Mouse (Mus musculus): ENCODE data around the gene Lhfpl5.

Lhfpl5 gene

DNA sequence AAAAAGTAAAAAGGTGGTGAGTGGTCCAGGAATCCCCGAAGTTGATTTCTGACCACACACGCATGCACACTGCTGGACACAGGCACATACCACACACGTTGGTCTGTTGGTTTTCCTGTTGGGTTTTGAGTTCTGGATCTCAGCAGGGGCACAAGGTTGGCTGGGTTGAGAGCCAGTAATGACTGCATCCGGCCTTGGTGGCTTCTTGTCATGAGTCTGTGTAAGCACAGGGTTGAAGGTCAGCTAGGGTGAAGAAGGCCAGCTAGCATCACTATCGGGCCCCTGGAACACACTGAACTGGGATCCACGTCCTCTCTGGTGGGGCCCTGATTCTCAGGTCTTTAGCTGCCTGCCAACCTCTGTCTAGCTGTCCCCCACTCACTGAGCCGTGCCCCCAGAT is 2.9 kb upstream of the Lhfpl5 start:
- DNase-seq (ENCODE audit: low spot score in 2 of 2) = no peak

DNA sequence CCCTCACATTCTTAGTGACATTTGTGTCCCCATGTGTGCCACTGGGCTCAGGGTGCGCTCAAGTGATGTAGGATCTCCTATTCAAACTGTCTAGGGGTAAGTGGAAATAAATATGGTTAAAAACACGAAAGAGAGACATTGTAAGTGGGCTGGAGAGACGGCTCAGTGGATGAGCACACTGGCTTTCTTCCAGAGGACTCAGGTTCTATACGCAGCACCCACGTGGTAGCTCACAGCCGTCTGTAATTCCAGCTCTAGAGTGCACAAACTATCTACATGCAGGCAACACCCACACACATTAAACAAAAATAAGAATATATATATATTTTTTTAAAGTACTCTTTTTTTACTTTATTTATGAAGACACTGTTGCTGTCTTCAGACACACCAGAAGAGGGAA is 2.5 kb upstream of the Lhfpl5 start:
- DNase-seq (ENCODE audit: low spot score in 2 of 2) = no peak

DNA sequence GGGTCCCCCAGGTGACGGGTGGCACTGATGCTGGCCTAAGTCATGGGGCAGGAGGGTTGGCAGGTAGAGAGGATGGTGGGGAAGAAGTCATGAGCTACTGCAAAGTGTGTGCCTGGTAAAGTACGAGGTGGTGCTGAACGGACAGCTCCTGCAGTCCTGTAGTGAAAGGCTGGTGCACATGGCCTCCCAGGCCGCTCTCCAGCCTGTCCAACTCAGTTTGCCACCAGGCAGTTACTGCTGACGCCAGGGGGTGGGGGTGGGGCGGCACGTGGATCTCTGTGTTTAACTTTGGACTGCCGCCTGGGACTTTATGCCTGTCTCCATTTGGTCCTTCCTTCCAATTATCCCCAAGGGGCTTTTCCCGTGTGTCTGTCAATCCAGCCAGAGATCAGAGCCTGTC is 5.0 kb downstream of the Lhfpl5 start:
- DNase-seq (ENCODE audit: low spot score in 2 of 2) = peak in 1 of 2 experiments; percentile 26

DNA sequence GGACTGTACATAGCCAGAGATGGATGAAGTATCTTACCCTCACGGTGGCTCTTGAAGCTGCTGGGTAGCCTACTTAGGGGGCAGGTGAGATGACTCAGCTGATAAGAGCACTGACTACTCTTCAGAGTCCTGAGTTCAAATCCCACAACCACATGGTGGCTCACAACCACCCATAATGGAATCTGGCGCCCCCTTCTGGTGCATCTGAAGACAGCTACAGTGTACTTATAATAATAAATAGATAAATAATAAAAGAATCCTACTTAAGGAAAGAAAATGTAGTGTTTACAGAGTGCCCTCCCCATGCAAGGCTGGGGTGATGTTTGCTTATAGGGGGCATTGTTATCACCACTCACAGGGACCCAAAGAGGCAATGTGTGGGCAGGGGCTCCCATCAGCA is 5.6 kb downstream of the Lhfpl5 start:
- no peak for DNase-seq (ENCODE audit: low spot score in 2 of 2)

DNA sequence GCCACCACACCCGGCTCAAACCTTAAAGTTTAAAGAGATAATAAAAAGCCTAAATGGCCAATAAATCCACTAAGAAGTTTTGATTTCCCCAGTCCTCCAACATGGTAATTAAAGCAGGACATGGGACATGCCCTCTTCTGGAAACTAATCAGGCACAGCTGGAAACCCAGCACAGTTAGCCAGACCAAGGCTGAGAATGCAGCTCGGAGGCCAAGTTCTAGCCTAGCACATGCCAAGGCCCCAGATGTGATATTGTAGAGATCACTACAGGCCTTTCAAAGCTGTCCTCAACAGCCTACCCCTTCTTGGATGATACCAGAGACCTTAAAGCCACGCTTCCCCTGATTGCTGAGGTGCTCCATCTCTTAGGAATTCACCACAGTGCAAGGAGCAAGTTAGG is 11.1 kb downstream of the Lhfpl5 start:
- no peak for DNase-seq (ENCODE audit: low spot score in 2 of 2)

DNA sequence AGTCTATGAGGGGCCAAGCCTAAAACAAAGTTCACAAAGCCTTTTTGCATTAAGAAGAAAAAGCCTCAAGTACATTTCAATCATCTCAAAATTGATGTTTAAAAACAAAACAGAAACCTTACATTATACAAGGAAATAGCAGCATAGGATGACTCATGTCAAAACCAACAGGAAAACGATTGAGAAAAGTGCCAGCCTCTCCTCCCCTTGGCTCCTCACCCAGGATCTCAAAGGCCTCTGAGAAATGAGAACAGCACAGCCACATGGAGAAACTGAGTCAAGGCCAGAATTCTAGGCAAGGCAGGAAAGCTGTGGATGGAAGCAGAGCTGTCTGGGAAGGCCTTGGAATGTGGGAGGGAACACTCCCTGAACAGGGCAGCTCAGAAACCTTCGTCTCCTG is 13.2 kb downstream of the Lhfpl5 start:
- DNase-seq (ENCODE audit: low spot score in 2 of 2) = no peak

DNA sequence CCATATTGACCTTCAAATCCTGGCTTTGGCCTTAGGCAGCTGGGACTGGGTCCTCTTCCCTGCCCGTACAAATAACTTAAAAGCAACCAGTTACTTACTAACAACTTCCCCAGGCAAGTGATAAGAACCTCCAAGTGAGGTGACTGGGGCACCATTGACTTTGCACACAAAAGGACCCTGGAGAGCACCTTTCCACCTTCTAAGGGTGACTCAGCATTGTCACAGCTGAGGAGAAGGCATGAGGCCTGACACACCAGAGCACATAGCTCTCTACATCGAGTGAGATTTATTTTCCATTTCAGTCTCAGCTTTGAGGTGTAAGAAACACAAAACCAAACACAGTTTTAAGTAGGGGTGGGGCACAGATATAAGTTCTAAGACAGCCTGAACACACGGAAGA is 15.2 kb downstream of the Lhfpl5 start:
- DNase-seq (ENCODE audit: low spot score in 2 of 2) = no peak

DNA sequence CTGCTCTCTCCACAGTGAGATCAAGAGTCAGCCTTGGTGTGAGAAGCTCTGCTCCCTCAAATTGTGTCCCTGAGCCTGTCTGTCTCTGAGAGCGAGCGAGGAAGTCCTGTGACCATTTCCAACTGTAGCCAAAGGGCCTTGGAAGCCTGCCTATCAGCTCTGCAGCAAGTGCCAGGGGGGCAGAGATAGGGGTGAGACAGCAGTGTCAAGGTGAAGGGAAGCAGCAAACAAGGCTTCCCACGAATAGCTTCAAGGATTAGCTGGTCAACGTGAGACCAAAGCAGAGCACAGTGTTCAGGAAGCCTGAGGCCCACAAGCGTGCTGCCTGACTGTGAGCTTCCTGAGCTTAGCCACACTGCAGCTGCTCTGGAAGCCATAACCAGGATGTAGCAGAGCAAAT is 16.0 kb downstream of the Lhfpl5 start:
- no peak for DNase-seq (ENCODE audit: low spot score in 2 of 2)

DNA sequence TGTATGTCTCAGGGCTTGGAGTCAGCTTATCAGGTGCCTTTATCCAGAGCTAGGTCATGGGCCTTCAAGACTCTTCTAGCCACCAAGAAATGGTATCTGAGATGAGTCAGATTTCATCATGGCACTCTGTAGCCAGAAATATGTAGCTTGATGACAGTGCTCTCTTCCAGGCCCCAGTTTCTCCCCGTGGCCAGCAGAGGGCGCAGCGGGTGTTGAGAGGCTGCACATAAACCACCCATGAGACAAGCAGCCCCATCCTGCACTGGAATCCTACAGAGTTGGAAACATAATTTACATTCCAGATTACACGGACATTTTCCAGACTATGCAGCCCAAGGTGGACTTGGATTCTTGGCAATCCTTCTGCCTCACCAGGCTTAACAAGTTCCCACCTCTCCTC is 17.6 kb downstream of the Lhfpl5 start:
- peak; percentile 52 to 78 for DNase-seq (ENCODE audit: low spot score in 2 of 2)

DNA sequence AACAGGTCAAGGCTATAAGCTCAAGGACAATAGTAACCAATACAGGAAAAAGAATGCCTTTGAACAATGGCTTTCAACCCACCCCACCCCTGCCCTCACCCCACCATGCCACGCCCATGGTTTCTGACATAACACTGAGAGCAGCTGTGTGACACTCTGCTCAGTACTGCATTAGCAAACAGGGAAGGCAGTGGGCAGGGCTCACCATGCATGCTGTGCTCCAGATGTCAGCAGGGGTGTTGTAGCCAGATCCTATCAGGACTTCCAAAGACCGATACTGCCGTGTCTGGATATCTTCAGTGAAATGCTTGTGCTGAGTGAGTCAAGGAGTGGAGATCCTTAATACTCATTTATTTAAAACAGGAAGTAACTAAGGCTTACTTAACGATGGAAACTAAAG is 18.5 kb downstream of the Lhfpl5 start:
- DNase-seq (ENCODE audit: low spot score in 2 of 2) = no peak

DNA sequence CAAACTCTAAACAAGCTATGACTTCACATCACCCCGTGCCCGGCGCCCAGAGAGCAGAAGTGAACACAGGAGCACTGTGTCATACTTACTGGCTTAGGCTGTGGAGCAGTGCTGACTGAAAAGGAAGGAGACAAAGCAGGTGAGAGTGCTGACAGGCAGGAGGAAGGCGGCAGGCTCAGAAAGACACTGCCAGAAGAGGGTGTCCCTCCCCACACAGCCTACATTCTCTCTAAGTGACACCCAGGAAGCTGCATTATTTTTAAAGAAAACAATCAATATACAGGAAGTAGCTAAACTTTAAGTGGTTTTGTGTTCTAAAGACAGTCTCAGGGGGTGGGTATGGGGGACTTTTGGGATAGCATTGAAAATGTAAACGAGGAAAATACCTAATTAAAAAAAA is 25.3 kb downstream of the Lhfpl5 start:
- no peak for DNase-seq (ENCODE audit: low spot score in 2 of 2)

DNA sequence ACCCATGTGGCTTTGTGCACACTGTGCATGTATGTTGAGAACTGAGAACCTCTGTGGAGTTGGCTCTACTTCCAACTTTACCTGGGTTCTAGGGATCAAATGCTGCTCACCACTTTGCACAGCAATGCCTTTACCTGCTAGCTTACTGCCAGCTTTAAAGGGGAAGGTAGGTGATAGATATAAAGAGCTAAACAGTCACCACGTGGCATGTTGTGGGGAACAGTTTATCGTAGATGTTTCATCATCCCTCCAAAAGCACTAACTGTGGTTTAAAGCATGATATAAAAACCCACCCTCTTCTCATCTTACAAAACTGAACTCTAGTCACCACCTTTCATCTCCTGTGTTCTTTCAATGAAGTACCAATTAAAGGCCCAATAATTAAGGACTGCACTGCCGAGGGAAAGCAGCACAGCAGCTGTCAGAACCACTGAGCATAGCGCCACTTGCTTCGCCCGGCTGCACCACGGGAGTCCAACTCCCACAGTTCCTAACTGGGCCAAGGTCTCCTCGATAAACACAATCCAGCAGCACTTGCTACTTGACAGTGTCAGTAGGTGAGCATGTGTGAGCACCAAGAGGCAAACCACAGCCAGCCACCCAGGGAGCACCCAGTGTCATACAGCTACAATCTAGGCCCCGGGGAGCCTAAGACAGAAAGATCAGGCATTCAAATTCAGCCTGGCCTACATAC is 26.3 kb downstream of the Lhfpl5 start:
- no peak for DNase-seq (ENCODE audit: low spot score in 2 of 2)

DNA sequence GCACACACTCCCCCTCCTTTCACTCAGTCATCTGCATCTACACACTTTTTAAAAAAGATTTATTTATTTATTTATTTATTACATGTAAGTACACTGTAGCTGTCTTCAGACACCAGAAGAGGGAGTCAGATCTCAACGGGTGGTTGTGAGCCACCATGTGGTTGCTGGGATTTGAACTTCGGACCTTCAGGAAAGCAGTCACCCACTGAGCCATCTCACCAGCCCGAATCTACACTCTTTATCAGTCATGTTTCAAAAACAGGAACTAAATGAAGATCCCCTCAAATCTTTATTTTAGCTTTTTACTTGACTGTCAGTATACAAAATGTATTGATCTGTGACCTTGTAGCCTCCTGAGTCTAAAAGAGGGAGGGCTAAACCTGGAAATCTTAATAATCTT is 34.1 kb downstream of the Lhfpl5 start:
- no peak for DNase-seq (ENCODE audit: low spot score in 2 of 2)

DNA sequence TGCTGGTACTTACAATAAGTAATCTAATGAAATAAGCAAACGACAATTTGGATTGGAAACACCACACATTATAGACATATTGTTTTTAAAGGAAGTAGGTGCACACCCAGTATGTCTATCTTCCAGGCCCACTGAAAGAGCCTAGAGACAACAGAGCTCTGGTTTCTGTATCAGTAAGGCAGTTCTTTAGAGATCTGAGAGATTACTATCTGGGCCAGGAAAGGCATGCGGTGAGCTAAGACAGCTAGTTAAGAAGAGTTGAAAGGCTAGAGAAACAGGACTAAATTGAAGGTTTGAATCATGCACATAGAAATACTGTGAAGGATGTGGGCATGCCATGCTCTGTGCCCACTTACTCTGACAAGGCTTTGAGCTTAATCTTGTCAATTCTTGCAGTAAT is 37.2 kb downstream of the Lhfpl5 start:
- DNase-seq (ENCODE audit: low spot score in 2 of 2) = no peak

DNA sequence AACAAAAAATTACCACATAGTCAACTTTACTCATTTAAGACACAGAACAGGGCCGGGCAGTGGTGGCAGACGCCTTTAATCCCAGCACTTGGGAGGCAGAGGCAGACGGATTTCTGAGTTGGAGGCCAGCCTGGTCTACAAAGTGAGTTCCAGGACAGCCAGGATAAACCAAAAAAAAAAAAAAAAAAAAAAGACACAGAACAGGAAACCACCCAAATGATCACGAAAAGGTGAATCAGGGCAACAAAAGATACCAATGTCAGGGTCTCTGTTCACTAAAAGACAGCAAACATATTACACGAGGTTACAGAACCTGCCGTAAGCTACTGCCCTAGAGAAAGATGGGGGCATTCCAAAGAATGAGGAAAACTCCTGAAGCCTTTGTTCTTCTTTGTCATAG is 37.7 kb downstream of the Lhfpl5 start:
- no peak for DNase-seq (ENCODE audit: low spot score in 2 of 2)

DNA sequence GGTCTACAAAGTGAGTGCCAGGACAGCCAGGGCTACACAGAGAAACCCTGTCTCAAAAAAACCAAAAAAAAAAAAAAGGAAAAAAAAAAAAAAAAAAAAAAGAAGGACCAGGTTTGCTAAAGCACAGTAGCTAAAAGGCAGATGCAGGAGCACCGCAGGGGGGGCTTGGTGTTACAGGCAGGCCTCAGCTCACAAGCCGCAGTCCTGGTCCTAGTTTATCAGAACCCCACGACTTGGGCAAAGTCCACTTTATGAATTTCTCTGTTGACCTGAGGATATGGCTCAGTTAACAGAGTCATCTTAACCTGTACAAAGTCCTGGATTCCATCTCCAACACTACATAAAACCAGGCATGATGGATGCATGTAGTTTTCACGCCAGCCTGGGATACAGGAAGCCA is 39.9 kb downstream of the Lhfpl5 start:
- DNase-seq (ENCODE audit: low spot score in 2 of 2) = no peak

DNA sequence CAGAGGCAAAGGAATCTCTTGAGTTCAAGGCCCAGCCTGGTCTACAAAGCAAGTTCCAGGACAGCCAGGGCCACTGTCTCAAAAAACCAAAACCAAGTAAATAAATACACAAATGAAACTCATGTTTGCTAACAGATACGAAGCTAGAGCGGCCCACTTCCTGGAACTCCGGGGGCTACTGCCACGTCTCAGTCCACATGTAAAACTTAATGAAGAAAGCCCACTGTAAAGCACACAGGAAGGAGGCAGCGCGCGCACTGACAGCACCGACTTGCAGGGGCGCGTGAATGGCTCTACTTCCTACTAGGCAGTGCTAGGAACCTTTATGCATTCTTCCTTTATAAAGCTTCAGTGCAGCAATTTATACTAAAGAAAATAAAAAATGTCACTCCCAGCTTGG is 42.2 kb downstream of the Lhfpl5 start:
- no peak for DNase-seq (ENCODE audit: low spot score in 2 of 2)

DNA sequence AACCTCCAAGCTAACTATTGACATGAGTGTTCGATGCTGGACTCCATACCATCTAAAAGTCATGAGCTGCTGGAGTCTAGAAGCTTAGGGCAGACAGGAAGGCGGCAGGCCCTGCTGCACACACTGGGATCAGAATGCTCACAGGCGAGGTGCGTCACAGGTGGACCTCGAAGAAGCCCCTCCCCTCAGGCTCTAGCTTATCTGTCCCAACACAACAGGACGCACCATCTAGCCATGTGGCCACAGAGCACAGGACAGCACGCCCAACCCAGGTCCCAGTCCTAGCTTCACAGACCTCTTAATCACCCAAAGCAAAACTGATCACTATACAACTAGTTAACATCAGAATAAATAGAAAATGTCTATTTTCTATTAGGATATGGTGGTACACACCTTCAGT is 42.7 kb downstream of the Lhfpl5 start:
- no peak for DNase-seq (ENCODE audit: low spot score in 2 of 2)

DNA sequence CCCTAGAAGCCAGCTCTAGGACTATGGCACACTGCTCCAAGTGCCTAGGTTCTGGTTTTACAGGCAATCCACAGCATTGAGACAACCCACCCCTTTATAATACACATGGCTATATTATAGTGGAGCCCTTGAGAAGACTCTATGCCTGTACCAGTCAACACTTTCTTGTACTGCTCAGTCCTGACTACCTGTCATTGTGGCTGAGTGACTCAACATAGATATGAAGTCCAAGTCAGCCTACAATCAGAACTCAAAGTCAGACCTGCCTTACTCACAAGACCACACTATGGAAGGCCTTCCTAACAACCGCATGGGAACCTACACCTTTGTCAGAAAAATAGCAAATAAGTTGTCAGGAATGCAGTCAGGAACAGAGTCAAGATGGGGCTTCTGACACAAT is 43.3 kb downstream of the Lhfpl5 start:
- DNase-seq (ENCODE audit: low spot score in 2 of 2) = no peak

DNA sequence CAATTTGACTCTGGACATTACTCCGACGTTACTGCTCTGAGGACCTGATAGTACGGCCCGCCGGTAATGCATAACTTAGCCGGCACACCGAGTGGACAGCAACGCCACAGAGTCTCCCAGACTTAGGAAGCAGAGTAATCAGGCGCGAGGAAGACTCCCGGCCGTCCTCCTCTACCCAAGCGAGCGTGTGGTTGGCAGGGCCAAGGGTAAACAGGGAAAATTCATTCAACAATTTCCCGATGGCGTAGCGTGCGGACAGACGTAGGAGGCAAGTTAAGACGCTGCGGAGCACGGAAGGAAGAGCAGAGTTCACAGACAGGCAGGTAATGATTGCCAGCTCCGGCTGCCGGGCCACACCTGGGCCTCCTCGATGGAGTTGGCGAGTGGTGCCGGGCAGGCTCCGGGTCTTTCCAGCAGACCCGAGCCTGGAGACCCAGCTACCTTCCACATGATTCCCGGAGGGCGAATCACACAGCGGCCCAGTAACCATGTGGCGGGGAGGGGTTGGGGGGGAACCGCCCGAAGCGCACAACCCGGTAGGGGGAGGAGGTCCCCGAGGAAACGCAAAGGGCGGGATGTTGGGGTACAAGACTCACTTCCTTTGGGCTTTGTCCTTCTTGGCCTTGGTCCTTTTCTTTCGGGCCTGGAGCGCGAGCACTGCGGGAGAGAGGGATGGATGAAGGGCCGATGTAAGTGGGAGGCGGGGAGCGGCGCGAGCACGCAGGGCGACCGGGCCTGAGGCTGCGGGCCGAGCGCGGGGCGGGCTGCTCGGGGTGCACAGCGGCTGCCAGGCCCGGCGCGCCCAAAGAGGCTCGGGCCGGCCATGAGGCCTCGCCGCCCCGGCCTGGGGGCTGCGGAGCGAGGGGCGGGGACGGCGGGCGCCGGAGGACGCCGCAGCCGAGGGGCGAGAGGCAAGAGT is 46.2 kb downstream of the Lhfpl5 start:
- peak; percentile 25 to 46 for DNase-seq (ENCODE audit: low spot score in 2 of 2)

DNA sequence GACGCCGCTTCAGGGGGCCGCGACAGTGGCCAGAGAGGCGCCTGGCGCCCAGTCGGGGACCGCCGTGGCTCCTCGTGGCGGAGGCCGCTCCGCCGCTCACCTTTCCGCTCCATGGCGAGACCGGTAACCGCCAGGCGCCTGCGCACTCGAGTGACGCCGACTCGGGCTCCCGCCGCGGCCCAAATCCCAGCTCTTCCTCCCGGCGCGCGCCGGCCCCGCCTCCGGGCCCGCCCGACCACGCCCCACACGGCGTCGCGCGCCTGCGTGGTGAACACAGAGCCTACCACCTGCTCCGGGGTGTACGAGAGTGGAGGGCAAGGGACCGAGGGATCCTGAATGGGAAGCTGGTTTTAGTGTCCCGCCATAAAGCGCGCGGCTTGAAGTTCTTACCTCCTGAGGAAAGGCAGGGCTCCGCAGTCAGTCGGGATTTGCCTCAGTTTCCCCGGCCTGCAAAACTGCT is 46.9 kb downstream of the Lhfpl5 start, which contains the start of gene Srpk1:
Gene Srpk1 (minus strand): TSS at position 410 of the 460 bp plus-strand sequence.
- peak; percentile 75 to 91 for DNase-seq (ENCODE audit: low spot score in 2 of 2)

DNA sequence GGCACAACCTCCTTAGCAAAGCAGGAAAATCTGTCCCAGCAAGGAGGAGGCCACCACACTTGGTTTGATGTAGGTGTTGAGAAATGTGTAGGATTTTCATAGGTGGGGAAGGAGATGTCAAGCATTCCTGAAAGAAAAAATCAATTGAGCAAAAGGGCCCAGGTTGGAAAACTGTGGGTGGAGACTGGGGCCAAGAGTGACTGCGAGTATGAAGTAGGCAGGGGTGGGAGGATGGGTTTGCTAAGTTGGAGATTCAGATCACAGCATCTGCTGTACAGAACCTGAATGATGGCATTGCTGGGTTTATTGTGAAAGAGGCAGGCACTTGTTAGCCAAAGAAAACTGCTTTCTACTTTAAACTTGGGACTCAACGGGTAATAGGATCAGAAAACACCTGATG is 49.4 kb downstream of the Lhfpl5 start:
- DNase-seq (ENCODE audit: low spot score in 2 of 2) = no peak

DNA sequence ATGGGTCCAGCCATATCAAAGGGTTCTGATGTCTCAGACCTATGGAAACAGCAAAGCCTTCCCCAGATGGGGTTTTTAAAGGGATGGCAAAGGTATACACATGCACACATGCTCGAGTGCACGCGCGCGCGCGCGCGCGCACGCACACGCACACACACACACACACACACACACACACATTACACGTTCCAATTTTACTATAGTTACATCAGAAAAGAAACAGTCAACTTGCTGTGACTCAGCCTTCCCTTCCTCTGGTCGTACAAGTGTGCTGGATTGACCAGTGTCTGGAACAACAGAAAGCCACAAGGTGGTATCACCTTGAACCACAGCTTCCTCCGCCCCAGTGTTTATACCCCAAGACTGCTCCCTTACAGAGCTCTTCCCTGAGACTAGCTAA is 49.9 kb downstream of the Lhfpl5 start:
- no peak for DNase-seq (ENCODE audit: low spot score in 2 of 2)
